Mouse (Mus musculus) midbrain, embryonic 15.5 days (tissue): ENCODE measurements around the gene Stk39. TPM values are rescaled to one million over a fixed set of nuclear protein-coding genes. Genes with fewer than 3 reads are reported as not detected.

Experiments used
- ATAC-seq: fragments of 200-750 bp; cut with Nextera tagmentation; replicated peaks from 2 replicates; pipeline ENCODE4 v1.8.0; 2017; ENCODE audit warnings: moderate TSS enrichment
- H3K27ac ChIP-seq: fragments of 300-500 bp; sonication (generic); 2 replicates; pipeline ENCODE4 v1.5.1; 2015; ENCODE audit warnings: mild to moderate bottlenecking, inconsistent platforms
- H3K27me3 ChIP-seq: fragments of 300-500 bp; sonication (generic); replicated peaks from 2 replicates; pipeline ENCODE4 v1.6.1; 2015; ENCODE audit warnings: inconsistent platforms
- H3K36me3 ChIP-seq: fragments of 300-500 bp; sonication (generic); replicated peaks from 2 replicates; pipeline ENCODE4 v1.6.1; 2015; ENCODE audit warnings: inconsistent platforms
- H3K4me1 ChIP-seq: fragments of 300-500 bp; sonication (generic); 2 replicates; pipeline ENCODE4 v1.6.1; 2015; ENCODE audit warnings: inconsistent platforms
- H3K4me2 ChIP-seq: fragments of 300-500 bp; sonication (generic); 2 replicates; pipeline ENCODE4 v1.6.1; 2015; ENCODE audit warnings: inconsistent platforms, mild to moderate bottlenecking, moderate library complexity
- H3K4me3 ChIP-seq: fragments of 300-500 bp; sonication (generic); 2 replicates; pipeline ENCODE4 v1.5.1; 2015; ENCODE audit warnings: mild to moderate bottlenecking, inconsistent platforms
- H3K9ac ChIP-seq: fragments of 300-500 bp; sonication (generic); 2 replicates; pipeline ENCODE4 v1.6.1; 2015; ENCODE audit warnings: mild to moderate bottlenecking, inconsistent platforms
- H3K9me3 ChIP-seq: fragments of 300-500 bp; sonication (generic); 2 replicates; pipeline ENCODE4 v1.6.1; 2016; ENCODE audit warnings: inconsistent platforms
- WGBS: fragments of 180-500 bp; shearing (Covaris S2); methylation state at CpG from one replicate; pipeline ENCODE4 v1.1.7; 2015; ENCODE audit warnings: mixed read lengths; 5-methylcytosine and 5-hydroxymethylcytosine counted together
- polyA plus RNA-seq: library from polyadenylated mRNA; unstranded; fragments of >200 nt; fragmentation: Nextera tagmentation; extraction: Ambion mirVana; gene quantifications from 2 replicates; pipeline ENCODE4 v1.2.1, GENCODE M21; 2015

Gene Stk39
- polyA plus RNA-seq, 1 experiment from 2014 or later = 22.7 TPM

GRCm38 (mm10) chr2:68367944-68368343 is 104.1 kb downstream of the Stk39 start:
- Histone ChIP-seq H3K4me2 (peak overlapping the region; percentile 2), H3K4me3 (no peak overlapping the region), H3K27ac (no peak overlapping the region), H3K4me1 (peaks cover 22% of the 10 kb centered on the region), H3K9ac (no peak overlapping the region), H3K9me3 (no peaks in the 10 kb centered on the region), H3K36me3 (no peaks in the 10 kb centered on the region), H3K27me3 (no peaks in the 10 kb centered on the region)
- ATAC-seq = no peak
- 32% methylated on average over 13 of the region's 13 CpGs for WGBS

- no peak overlapping the region for H3K9ac ChIP-seq
- no peaks in the 10 kb centered on the region for H3K36me3 ChIP-seq
- H3K27me3 ChIP-seq = no peaks in the 10 kb centered on the region
- H3K27ac ChIP-seq = no peak overlapping the region
- no peaks in the 10 kb centered on the region for H3K9me3 ChIP-seq
- peaks cover 22% of the 10 kb centered on the region for H3K4me1 ChIP-seq
- ATAC-seq = no peak; the same call in 1 of the 2 replicates
- WGBS = 12% methylated on average over 5 of the region's 5 CpGs
- H3K4me3 ChIP-seq = no peak overlapping the region
- H3K4me2 ChIP-seq = no peak overlapping the region
Measured at GRCm38 (mm10) chr2:68366897-68367193, 105.2 kb downstream of the Stk39 start.

DNA sequence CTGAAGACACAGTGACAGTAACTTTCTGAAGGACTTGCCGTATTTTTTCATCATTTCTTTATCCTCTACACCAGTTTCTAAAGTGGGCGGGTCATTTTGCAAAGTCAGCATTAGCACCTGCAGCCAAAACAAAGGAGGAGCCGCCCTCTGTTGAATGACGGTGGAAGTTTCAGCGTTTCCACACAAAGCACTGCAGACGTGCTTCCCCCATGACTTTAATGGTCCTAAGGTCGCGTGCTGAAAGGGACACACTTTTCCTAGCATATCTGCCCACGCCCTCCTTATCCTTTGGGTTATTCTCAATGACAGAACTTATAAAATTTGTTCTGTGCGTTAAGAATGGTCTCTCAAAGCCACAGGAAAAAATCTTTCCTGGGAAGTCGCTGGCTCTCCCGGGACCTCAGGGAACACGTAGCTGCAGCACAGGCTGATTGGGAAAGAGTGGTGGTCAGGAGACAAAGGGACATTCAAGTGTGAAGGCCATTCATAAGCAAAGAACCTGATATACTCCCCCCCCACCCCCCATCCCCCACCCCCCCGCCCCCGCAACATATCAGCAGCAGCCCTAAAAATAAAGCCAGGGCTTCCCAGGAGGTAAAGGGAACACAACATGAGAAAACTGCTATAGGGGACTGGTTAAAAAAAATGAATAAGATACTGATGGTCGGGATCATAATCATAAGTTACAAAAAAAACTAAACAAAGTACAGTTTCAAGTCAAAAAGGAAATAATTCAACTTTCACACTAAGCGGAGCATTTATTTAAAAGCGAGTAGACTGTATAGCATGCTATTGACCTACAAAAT is 105.8 kb downstream of the Stk39 start:
- Histone ChIP-seq H3K27ac (peak overlapping the region; percentile 58; the same call in 1 of the 2 replicates), H3K27me3 (no peaks in the 10 kb centered on the region), H3K4me3 (peak overlapping the region; percentile 22), H3K36me3 (no peaks in the 10 kb centered on the region), H3K4me1 (peaks cover 22% of the 10 kb centered on the region), H3K4me2 (peak overlapping the region; percentile 47), H3K9ac (no peak overlapping the region), H3K9me3 (no peaks in the 10 kb centered on the region)
- ATAC-seq = no peak
- WGBS = 5% methylated on average over 18 of the region's 18 CpGs

DNA sequence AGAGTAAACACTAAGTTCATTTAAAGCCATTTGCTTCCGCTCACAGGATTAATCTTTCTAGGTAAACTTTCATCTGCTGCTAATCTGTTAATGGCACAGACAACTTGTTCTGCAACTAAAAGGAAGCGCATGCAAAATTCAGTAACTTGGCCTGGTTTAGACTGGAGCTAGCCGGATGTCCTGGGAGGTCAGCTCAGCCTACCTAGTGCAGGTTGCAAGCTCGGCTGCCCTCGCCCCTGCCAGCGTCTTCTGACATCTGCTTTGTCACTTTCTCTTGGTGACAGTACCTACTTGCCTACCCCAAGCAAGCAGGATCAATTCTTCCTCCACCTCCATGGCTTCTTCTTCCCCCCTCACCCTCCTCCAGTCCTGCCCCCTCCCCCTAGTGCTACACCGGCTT is 106.6 kb downstream of the Stk39 start:
- ATAC-seq = no peak; the same call in 1 of the 2 replicates
- Histone ChIP-seq H3K4me3 (peak overlapping the region; percentile 22; the same call in 1 of the 2 replicates), H3K27me3 (no peaks in the 10 kb centered on the region), H3K4me1 (peaks cover 21% of the 10 kb centered on the region), H3K4me2 (peak overlapping the region; percentile 47), H3K9ac (no peak overlapping the region), H3K9me3 (no peaks in the 10 kb centered on the region), H3K36me3 (no peaks in the 10 kb centered on the region), H3K27ac (no peak overlapping the region)
- WGBS = 14% methylated on average over 7 of the region's 7 CpGs

- H3K9me3 ChIP-seq = no peaks in the 10 kb centered on the region
- 15% methylated on average over 12 of the region's 12 CpGs for WGBS
- H3K4me2 ChIP-seq = peak overlapping the region; percentile 23; the same call in 1 of the 2 replicates
- peak; percentile 53 for ATAC-seq
- H3K4me3 ChIP-seq = no peak overlapping the region
- no peaks in the 10 kb centered on the region for H3K36me3 ChIP-seq
- no peak overlapping the region for H3K27ac ChIP-seq
- H3K4me1 ChIP-seq = peaks cover 18% of the 10 kb centered on the region
- H3K27me3 ChIP-seq = no peaks in the 10 kb centered on the region
- H3K9ac ChIP-seq = no peak overlapping the region
Measured at GRCm38 (mm10) chr2:68364181-68364900, 107.7 kb downstream of the Stk39 start.

DNA sequence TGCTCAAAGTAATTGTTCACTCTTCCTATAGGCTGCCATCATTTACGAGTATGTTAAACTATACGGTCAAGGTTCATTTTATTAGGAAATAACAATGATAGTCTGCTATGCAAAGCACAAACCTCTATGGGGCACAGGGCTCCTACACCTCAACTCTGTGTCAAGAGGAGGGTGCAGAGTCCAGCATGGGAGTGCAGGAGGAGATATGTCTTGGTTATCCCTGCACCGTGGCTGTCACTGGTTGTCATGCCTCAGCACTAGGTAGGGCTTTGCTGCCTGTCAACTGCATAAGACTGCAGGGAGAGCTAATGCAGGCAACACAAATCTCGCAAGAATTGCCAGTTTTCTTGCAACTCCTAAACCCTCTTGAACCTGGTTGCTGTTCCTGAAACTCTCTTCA is 108.9 kb downstream of the Stk39 start:
- H3K4me2 ChIP-seq = no peak overlapping the region

GRCm38 (mm10) chr2:68361701-68362100 is 110.4 kb downstream of the Stk39 start:
- no peak overlapping the region for H3K4me3 ChIP-seq
- WGBS = 47% methylated on average over 5 of the region's 5 CpGs
- no peak overlapping the region for H3K9ac ChIP-seq
- no peak overlapping the region for H3K4me2 ChIP-seq
- no peaks in the 10 kb centered on the region for H3K27me3 ChIP-seq
- H3K27ac ChIP-seq = no peak overlapping the region
- H3K9me3 ChIP-seq = no peaks in the 10 kb centered on the region
- H3K36me3 ChIP-seq = peaks cover 10% of the 10 kb centered on the region; the same call in 1 of the 2 replicates
- H3K4me1 ChIP-seq = peaks cover 15% of the 10 kb centered on the region
- no peak for ATAC-seq

More for the DNA sequence above, 108.9 kb downstream of the Stk39 start:
- H3K9ac ChIP-seq = no peak overlapping the region
- H3K4me3 ChIP-seq = no peak overlapping the region
- ATAC-seq = no peak
- peaks cover 6% of the 10 kb centered on the region; the same call in 1 of the 2 replicates for H3K36me3 ChIP-seq
- no peaks in the 10 kb centered on the region for H3K27me3 ChIP-seq
- H3K4me1 ChIP-seq = peaks cover 18% of the 10 kb centered on the region
- no peak overlapping the region for H3K27ac ChIP-seq
- 69% methylated on average over 4 of the region's 4 CpGs for WGBS
- no peaks in the 10 kb centered on the region for H3K9me3 ChIP-seq

DNA sequence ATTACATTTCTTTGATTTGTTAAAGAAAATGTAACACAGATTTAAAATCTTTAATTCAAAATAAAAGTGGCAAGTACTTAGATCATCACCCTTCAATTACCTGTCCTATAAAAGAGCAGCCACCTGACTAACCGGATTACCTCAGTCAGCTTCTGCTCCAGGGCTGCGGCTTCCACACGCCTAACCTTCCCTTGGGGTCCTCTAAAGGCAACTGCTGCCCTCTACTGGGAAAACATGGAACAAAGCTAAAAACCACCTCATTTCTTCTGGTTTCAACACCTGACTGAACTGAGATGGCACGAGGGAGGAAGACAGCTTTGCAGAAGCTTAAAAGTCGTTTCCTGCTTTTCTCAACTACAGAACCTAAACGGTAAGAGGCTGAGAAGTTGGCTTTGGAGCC is 121.4 kb downstream of the Stk39 start:
- peaks cover 18% of the 10 kb centered on the region for H3K4me1 ChIP-seq
- ATAC-seq = peak; percentile 57
- H3K27me3 ChIP-seq = no peaks in the 10 kb centered on the region
- no peak overlapping the region for H3K9ac ChIP-seq
- no peaks in the 10 kb centered on the region for H3K36me3 ChIP-seq
- no peak overlapping the region for H3K27ac ChIP-seq
- no peak overlapping the region for H3K4me2 ChIP-seq
- no peak overlapping the region for H3K4me3 ChIP-seq
- H3K9me3 ChIP-seq = no peaks in the 10 kb centered on the region
- 8% methylated on average over 6 of the region's 6 CpGs for WGBS

GRCm38 (mm10) chr2:68349593-68350383 is 122.3 kb downstream of the Stk39 start:
- Histone ChIP-seq H3K27me3 (no peaks in the 10 kb centered on the region), H3K36me3 (no peaks in the 10 kb centered on the region), H3K4me1 (peaks cover 18% of the 10 kb centered on the region), H3K4me2 (peak overlapping the region; percentile 14; the same call in 1 of the 2 replicates), H3K4me3 (no peak overlapping the region), H3K9ac (no peak overlapping the region), H3K27ac (no peak overlapping the region), H3K9me3 (no peaks in the 10 kb centered on the region)
- WGBS = 54% methylated on average over 24 of the region's 24 CpGs
- peak; percentile 53 for ATAC-seq

DNA sequence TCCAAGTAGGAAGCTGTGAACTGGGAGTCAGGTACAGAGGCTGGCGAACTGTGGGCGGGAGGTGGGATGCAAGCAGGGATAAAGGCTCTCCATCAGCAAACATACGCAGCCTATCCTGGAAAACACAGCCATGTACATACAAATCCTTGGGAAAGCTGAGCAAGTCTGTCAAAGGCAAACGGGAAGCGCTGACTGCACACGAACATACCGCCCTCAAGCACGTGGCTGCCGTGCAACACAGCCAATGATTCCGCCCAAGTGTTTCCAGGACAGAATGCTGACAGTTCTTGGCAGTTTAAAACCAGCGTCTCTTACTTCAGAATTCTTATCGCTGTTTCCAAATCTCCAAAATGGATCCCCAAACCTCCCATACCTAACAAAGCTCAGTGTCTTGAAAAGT is 123.1 kb downstream of the Stk39 start:
- Histone ChIP-seq H3K36me3 (no peaks in the 10 kb centered on the region), H3K9ac (no peak overlapping the region), H3K9me3 (no peaks in the 10 kb centered on the region), H3K27me3 (no peaks in the 10 kb centered on the region), H3K27ac (no peak overlapping the region), H3K4me2 (0 out of 2 replicates have a peak overlapping the region, but pooled peaks have one; percentile 14), H3K4me1 (peaks cover 18% of the 10 kb centered on the region), H3K4me3 (no peak overlapping the region)
- WGBS = 74% methylated on average over 12 of the region's 12 CpGs
- ATAC-seq = no peak

DNA sequence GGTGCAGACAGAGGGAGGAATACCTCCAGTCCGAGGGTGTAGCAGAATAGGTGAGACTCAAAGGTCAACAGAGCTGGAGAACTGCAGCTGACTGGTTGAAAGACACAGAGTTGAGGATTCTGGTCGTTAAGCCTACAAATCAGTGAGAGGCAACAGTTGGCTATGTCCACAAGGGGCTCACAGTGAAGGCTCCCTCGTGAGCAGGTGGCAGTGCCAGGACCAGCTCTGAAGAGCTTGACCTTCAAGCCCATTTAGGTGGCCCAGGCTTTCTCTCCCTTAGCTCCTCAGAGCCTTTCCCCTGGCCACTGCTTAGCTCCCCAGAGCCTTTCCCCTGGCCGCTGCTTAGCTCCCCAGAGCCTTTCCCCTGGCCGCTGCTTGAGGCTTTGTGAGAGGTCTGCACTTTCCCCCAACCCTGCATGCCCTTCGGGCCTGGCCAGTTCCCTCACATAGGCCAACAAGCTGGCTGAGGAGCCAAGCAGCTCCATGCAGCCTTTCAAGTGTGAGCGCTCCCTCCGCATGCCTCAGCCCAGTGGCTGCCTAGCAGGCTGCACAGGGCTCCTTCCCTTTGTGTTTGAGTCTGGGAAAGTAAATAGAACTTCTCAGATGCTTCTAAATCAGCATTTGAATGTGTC is 125.3 kb downstream of the Stk39 start:
- ATAC-seq = peak; percentile 74
- WGBS = 34% methylated on average over 8 of the region's 8 CpGs
- Histone ChIP-seq H3K27ac (peak overlapping the region; percentile 58), H3K27me3 (no peaks in the 10 kb centered on the region), H3K4me3 (no peak overlapping the region), H3K9ac (no peak overlapping the region), H3K9me3 (no peaks in the 10 kb centered on the region), H3K4me1 (peaks cover 18% of the 10 kb centered on the region), H3K36me3 (no peaks in the 10 kb centered on the region; the same call in 1 of the 2 replicates), H3K4me2 (no peak overlapping the region)
